Mouse (Mus musculus): ENCODE data around the gene Fads2.

Gene Fads2

GRCm38 (mm10) chr19:10012827-10013278, 88.7 kb downstream of the Fads2 start:
- no peak for DNase-seq

Data from thymus, postnatal 4 days (tissue).